Mouse (Mus musculus) gonadal fat pad, adult 2 months (tissue): Measurements from ENCODE around the gene Cdkl4. TPM values are rescaled to one million over a fixed set of nuclear protein-coding genes. Genes with fewer than 3 reads are reported as not detected.
"Not testable (repeated sequence)": the region's sequence is repeated elsewhere in the genome, so short reads cannot be mapped to it uniquely, and the experiment has no call there.

Experiments used
- DNase-seq: peaks from one replicate; pipeline ENCODE4 v3.0.0-alpha.2; 2012; ENCODE audit warnings: low read depth
- polyA plus RNA-seq: library from polyadenylated mRNA; depleted of rRNA; stranded (reverse); fragments of >200 nt; gene quantifications from 2 replicates; pipeline ENCODE4 v1.2.3, GENCODE M21; 2012; rRNA removed

Gene Cdkl4
- 1.3 and 1.7 TPM in 2 replicates for polyA plus RNA-seq

DNA sequence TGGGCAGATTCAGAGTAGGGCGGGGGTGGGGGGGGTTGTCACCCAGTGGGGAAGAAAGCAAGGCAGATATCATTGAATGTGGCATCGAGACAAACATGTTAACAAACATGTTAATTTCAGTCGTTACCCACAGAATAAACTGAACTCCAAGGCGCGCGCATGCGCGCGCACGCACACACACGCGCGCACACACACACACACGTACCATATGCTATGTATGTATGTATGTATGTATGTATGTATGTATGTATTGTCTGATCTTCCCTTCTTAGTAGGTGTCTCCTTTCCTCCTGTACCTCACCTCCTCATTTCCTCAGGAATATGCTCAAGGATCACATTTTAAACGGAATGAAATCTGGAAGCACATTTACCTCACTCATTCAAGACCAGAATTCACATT lies at the start of gene Cdkl4:
Gene Cdkl4 (minus strand): TSS at position 175 of the 400 bp plus-strand sequence.
- no peak for DNase-seq

DNA sequence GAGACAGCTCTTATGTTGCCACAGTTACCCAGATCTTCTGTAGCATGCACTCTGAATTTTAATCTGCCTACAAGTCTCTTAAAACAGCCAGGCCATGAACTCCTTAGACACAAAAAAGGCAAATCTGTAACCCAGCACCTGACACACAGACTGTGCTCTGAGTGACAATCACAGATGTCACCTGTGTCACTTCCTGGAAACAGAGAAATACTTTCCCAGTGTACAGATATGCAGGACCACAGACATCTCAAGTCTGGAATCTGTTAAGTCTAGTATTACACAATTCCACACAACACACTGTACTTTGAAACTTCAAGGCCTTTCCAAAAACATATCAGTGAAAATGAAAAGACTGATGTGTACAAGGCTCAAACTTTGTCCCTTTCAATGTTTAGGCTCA lies 47.4 kb upstream of the Cdkl4 start:
- no peak for DNase-seq

DNA sequence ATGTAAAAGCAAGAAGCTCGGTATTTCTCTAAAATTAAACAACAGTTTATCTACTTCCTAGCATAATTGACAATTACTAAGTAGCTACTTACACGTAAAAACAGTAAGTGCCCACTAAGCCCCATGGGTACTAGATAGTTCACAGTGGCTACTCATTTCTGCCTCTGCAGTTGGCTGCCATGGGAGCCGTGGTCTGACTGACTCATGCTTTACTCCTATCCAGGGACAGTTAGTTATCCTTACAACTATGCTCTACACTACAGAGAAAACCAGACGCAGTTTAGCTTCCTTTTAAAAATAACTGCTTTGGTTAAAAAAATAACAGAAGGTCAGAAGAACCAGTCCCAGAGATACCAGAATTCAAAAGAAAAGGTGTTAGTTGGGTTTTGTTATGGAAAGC lies 44.1 kb upstream of the Cdkl4 start:
- DNase-seq = no peak

DNA sequence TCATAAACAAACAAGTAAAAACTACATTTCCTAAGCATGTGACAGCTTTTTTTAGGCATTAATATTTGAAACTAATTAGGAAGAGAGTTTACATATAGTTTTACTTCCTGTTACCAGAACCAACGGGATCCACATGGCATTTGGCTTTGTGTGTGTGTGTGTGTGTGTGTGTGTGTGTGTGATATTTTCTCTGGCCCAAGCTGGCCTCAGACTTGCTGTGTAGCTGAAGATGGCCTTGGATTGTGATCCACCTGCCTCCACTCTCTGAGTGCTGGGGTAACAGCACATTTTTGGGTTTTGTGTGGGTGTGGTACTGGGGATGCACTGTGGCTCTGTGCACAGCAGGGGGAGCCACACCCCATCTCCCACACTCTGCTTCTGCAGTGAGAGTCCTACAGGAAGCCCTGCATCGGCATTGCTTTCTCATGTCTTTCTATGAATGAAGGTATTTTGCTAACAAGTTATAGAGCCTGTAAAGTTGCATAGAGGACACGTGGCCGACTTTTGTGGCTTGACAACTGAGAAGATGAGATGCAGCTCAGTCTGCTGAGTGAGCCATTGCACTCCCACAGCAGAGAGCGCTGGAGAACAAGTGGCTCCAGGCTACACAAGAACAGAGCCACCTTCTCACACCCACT lies 43.3 kb upstream of the Cdkl4 start:
- no peak for DNase-seq

- no peak for DNase-seq
Measured at GRCm38 (mm10) chr17:80619556-80619955, 41.9 kb upstream of the Cdkl4 start.

- no peak for DNase-seq
Measured at GRCm38 (mm10) chr17:80618890-80619289, 41.3 kb upstream of the Cdkl4 start.

DNA sequence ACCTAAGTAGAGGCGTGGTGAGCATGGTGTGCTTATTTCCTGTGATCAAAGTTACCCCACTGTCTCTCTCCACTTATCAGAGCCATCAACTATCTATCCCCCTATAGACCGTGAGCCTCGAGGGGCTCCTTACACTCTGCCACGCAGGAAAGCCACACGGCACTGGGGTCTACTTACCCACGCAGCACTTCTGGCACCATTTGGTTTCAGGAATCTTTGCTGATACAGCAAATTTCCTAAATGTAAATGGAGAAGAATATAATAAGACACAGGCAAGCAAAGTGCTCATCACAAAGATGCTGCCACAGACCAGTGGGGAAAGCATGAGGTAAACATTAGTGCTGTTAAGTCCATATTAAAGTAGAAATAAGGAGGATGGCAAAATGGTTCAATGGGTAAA lies 26.2 kb upstream of the Cdkl4 start:
- DNase-seq = no peak

DNA sequence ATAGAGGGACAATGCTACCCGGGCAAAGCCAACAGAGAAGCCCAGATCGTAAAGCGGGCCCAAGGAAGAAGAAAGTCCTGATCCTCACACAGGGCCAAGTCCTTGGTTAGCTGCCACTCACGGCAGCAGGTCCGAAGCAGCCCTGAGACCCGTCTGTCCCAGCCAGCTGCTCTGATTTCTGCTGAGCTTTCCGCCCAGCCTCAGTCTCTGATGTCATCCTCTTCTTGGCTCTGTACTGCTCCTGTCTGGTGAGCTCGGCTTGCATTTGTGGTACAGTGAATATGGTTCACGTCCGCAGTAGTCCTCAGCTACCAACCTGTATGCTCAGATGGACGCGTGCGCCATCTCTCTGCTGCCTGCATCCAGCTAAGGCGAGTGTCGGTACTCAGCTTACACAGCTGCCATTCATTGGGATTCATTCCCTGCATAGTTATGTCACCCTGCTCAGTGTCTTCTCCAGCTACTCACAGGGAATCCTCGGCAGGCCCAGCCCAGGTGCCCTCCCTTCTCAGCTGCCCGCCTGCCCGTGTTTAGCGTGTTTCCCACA lies 25.5 kb upstream of the Cdkl4 start:
- no peak for DNase-seq

- no peak for DNase-seq
Measured at GRCm38 (mm10) chr17:80601371-80601770, 23.8 kb upstream of the Cdkl4 start.

GRCm38 (mm10) chr17:80583051-80583450 lies 5.4 kb upstream of the Cdkl4 start:
- no peak for DNase-seq

- no peak for DNase-seq
Measured at GRCm38 (mm10) chr17:80579901-80580300, 2.3 kb upstream of the Cdkl4 start.

DNA sequence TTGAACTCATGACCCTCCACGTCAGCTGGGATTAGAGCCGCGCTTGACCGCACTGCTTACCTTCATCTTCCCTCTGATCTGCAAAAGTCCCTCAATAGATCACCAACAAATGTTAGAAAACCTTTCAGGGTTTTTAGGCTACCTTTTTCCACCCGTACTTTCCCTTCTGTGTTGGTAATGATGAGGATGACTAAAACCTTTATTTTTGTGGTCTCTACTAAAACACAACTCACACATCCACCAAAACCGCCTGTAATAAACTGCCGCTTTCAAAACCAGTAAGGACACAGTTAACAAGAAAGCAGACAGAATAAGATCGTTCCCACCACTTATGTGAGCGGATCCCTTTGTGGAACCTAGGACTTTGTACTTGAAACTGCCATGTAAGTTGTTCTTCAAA lies 1.5 kb upstream of the Cdkl4 start:
- DNase-seq = no peak

- DNase-seq = no peak
Measured at GRCm38 (mm10) chr17:80578041-80578440, 428 bp upstream of the Cdkl4 start.

- DNase-seq = no peak
Measured at GRCm38 (mm10) chr17:80577214-80577613, 399 bp downstream of the Cdkl4 start.

GRCm38 (mm10) chr17:80575008-80575407 lies 2.6 kb downstream of the Cdkl4 start:
- no peak for DNase-seq

DNA sequence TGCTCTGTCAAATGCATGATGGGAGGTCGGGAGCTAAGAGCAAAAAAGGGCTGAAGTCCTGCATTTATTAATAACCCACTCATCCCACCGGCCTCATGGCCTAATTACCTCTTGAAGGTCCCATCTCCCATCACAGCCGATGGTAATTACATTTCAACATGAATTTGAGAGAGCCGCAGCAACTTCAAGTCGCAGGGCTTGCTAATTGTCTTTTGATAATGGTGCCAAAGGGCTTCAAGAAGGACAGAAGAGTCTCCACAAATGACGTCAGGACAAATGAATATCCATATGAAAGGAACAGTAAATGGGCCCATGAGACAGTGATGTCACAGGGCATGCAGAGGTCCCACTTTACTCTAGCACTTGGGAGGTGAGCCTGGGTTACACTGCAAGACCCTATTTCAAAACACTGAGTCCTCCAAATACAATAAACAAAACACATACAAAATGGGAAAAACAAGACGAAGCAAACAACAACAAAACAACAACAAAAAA lies 3.1 kb downstream of the Cdkl4 start:
- DNase-seq = no peak

GRCm38 (mm10) chr17:80572187-80572935 lies 5.3 kb downstream of the Cdkl4 start:
- no peak for DNase-seq

- no peak for DNase-seq
Measured at GRCm38 (mm10) chr17:80571460-80571859, 6.2 kb downstream of the Cdkl4 start.

- DNase-seq = not testable (repeated sequence)
Measured at GRCm38 (mm10) chr17:80569718-80570117, 7.9 kb downstream of the Cdkl4 start.

DNA sequence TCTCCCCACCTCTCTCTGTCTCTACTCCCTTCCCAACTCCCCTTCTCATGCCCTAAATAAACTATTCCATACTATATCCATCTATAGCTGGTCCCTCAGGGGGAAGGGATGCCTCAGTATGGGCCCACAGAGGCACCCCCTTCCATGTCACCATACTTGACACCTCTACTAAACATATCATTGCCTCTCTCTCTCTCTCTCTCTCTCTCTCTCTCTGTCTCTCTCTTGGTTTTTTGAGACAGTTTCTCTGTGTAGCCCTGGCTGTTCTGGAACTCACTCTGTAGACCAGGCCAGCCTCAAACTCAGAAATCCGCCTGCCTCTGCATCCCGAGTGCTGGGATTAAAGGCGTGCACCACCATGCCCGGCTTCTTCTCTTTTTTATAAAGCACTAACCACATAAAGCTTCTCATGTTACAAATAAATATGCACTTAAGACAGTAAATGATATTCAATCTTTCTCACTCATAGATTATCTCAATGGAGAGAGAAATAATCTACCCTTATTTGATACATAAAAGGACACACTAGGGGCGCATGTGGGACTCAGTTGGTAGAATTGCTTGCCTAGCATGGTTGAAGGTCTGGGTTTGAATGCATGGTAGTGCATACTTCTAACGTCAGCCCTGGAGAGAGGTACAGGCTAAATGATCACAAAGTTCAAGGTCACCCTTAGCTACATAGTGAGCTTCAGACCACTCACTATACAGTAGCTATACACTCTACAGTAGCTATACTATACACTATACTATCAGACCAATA lies 8.6 kb downstream of the Cdkl4 start:
- DNase-seq = no peak

- no peak for DNase-seq
Measured at GRCm38 (mm10) chr17:80568441-80568840, 9.2 kb downstream of the Cdkl4 start.

- no peak for DNase-seq
Measured at GRCm38 (mm10) chr17:80564611-80564924, 13.0 kb downstream of the Cdkl4 start.
